Mouse (Mus musculus) kidney, adult 2 months (tissue): ENCODE measurements around the gene Iqsec3. TPM values are rescaled to one million over a fixed set of nuclear protein-coding genes. Genes with fewer than 3 reads are reported as not detected.

Experiments
- DNase-seq: peaks from one replicate; pipeline ENCODE4 v3.0.0; 2021
- H3K27ac ChIP-seq: fragments of 200-500 bp; 2 replicates; pipeline ENCODE4 v1.5.1; 2012; ENCODE audit warnings: low read depth, low read length, control low read depth, inconsistent platforms; ENCODE audit not compliant: insufficient read depth
- H3K27me3 ChIP-seq: fragments of 200-500 bp; replicated peaks from 2 replicates; pipeline ENCODE4 v1.6.1; 2012; ENCODE audit warnings: mild to moderate bottlenecking, moderate library complexity, low read length, inconsistent platforms; ENCODE audit not compliant: control insufficient read depth, insufficient read depth
- H3K36me3 ChIP-seq: fragments of 200-500 bp; 2 replicates; pipeline ENCODE4 v1.6.1; 2012; ENCODE audit warnings: mild to moderate bottlenecking, moderate library complexity, low read length, inconsistent platforms; ENCODE audit not compliant: control insufficient read depth, insufficient read depth
- H3K4me1 ChIP-seq: fragments of 200-500 bp; 2 replicates; pipeline ENCODE4 v1.6.1; 2011; ENCODE audit warnings: low read length; ENCODE audit not compliant: control insufficient read depth, insufficient read depth
- H3K4me3 ChIP-seq: fragments of 200-500 bp; 2 replicates; pipeline ENCODE4 v1.5.1; 2011; ENCODE audit warnings: mild to moderate bottlenecking, low read depth, low read length, control low read depth; ENCODE audit not compliant: insufficient read depth
- CTCF ChIP-seq: fragments of 200-500 bp; conservative IDR thresholded peaks from 2 replicates; pipeline ENCODE4 v1.5.1; 2011; ENCODE audit warnings: low read depth, mild to moderate bottlenecking, control low read depth, low read length, moderate library complexity, mixed read lengths; ENCODE audit not compliant: insufficient read depth, insufficient read length
- POLR2A ChIP-seq: fragments of 200-500 bp; IDR thresholded peaks from one replicate; pipeline ENCODE4 v1.6.1; 2011; ENCODE audit warnings: low read depth, low read length, control low read depth
- WGBS: fragments of 180-500 bp; shearing (Covaris S2); methylation state at CpG from one replicate; pipeline ENCODE4 v1.1.7; 2018; 5-methylcytosine and 5-hydroxymethylcytosine counted together
- polyA plus RNA-seq: library from polyadenylated mRNA; depleted of rRNA; stranded (reverse); fragments of >200 nt; gene quantifications from 2 replicates; pipeline ENCODE4 v1.2.3, GENCODE M21; 2012

Gene Iqsec3
- polyA plus RNA-seq, 1 experiment, result 0.20 TPM

GRCm38 (mm10) chr6:121509871-121510270 is 36.4 kb upstream of the Iqsec3 start:
- Histone ChIP-seq H3K36me3 (no peaks in the 10 kb centered on the region), H3K4me1 (no peaks in the 10 kb centered on the region), H3K27me3 (no peaks in the 10 kb centered on the region), H3K4me3 (no peak overlapping the region), H3K27ac (no peak overlapping the region)
- DNase-seq, result no peak
- 53% methylated on average over 7 of the region's 7 CpGs for WGBS
- TF ChIP-seq CTCF, result no peak
- no peak for TF ChIP-seq POLR2A

GRCm38 (mm10) chr6:121508266-121508665 is 34.8 kb upstream of the Iqsec3 start:
- DNase-seq, result no peak
- TF ChIP-seq CTCF (no peak), POLR2A (no peak)
- Histone ChIP-seq H3K4me1 (no peaks in the 10 kb centered on the region), H3K36me3 (no peaks in the 10 kb centered on the region), H3K27ac (no peak overlapping the region), H3K27me3 (no peaks in the 10 kb centered on the region), H3K4me3 (no peak overlapping the region)
- WGBS, result 68% methylated on average over 5 of the region's 5 CpGs

- DNase-seq, result no peak
- Histone ChIP-seq H3K27ac (no peak overlapping the region), H3K4me1 (no peaks in the 10 kb centered on the region), H3K4me3 (no peak overlapping the region), H3K27me3 (no peaks in the 10 kb centered on the region), H3K36me3 (no peaks in the 10 kb centered on the region)
- no peak for TF ChIP-seq POLR2A
- TF ChIP-seq CTCF, result no peak
- WGBS, result 74% methylated on average over 3 of the region's 3 CpGs
Observed at GRCm38 (mm10) chr6:121501044-121501638, 27.7 kb upstream of the Iqsec3 start.

- no peak overlapping the region for H3K27ac ChIP-seq
- no peak for TF ChIP-seq CTCF
- no peak for TF ChIP-seq POLR2A
- no peak for DNase-seq
- no peaks in the 10 kb centered on the region for H3K4me1 ChIP-seq
- no peaks in the 10 kb centered on the region for H3K27me3 ChIP-seq
- no peak overlapping the region for H3K4me3 ChIP-seq
- 70% methylated on average over 3 of the region's 3 CpGs for WGBS
- H3K36me3 ChIP-seq, result no peaks in the 10 kb centered on the region
Observed at GRCm38 (mm10) chr6:121499856-121500255, 26.4 kb upstream of the Iqsec3 start.

- TF ChIP-seq CTCF, result no peak
- no peak for TF ChIP-seq POLR2A
- H3K36me3 ChIP-seq, result no peaks in the 10 kb centered on the region
- 23% methylated on average over 9 of the region's 9 CpGs for WGBS
- no peaks in the 10 kb centered on the region for H3K27me3 ChIP-seq
- no peak for DNase-seq
- no peak overlapping the region for H3K4me3 ChIP-seq
- H3K4me1 ChIP-seq, result no peaks in the 10 kb centered on the region
- H3K27ac ChIP-seq, result no peak overlapping the region
Observed at GRCm38 (mm10) chr6:121498819-121499535, 25.5 kb upstream of the Iqsec3 start.

- TF ChIP-seq CTCF (no peak), POLR2A (no peak)
Observed at GRCm38 (mm10) chr6:121495606-121496005, 22.1 kb upstream of the Iqsec3 start.

GRCm38 (mm10) chr6:121495026-121495425 is 21.5 kb upstream of the Iqsec3 start:
- H3K4me1 ChIP-seq, result no peaks in the 10 kb centered on the region
- no peaks in the 10 kb centered on the region for H3K36me3 ChIP-seq
- no peaks in the 10 kb centered on the region for H3K27me3 ChIP-seq
- TF ChIP-seq CTCF (no peak), POLR2A (no peak)
- DNase-seq, result no peak
- no peak overlapping the region for H3K4me3 ChIP-seq
- 86% methylated on average over 1 of the region's 1 CpGs for WGBS
- H3K27ac ChIP-seq, result no peak overlapping the region

More at GRCm38 (mm10) chr6:121495606-121496005, 22.1 kb upstream of the Iqsec3 start:
- Histone ChIP-seq H3K36me3 (no peaks in the 10 kb centered on the region), H3K27ac (no peak overlapping the region), H3K27me3 (no peaks in the 10 kb centered on the region), H3K4me3 (no peak overlapping the region), H3K4me1 (no peaks in the 10 kb centered on the region)
- DNase-seq, result no peak
- WGBS, result 52% methylated on average over 7 of the region's 7 CpGs
